Mouse (Mus musculus): ENCODE results near the gene Kcnj9. TPM values are rescaled to one million over a fixed set of nuclear protein-coding genes. Genes with fewer than 3 reads are reported as not detected.

Kcnj9 gene
- polyA plus RNA-seq, 1 experiment from 2014 or later, result not detected

DNA sequence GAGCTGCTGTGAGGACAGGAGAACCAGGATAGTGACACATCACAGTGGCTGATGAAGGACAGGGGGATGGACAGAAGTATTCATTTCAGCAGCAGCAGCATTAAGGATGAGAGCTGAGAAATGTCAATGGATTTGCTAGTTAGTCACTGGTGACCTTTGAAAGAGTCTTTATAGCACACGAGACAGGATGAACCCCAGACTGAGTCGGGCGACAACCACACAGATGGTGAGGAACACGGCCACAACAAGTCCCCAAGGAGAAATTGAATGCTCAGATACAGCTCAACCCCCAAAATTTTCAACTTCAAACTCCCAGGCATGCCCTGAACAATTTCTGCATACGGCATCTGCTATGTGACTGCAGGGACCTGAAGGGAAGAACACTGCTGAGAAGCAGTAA is 42.4 kb downstream of the Kcnj9 start:
- no peaks in the 10 kb centered on the region for H3K27me3 ChIP-seq (ENCODE audit: control insufficient read depth, insufficient read depth, low read length)
- no peaks in the 10 kb centered on the region for H3K9me3 ChIP-seq (ENCODE audit: control insufficient read depth, low read depth, low read length)
- 77% methylated on average over 5 of the region's 5 CpGs for WGBS
- ATAC-seq (ENCODE audit: insufficient number of reproducible peaks, insufficient read depth, low FRiP score, low read depth), result no peak
- H3K9ac ChIP-seq (replicated peaks; ENCODE audit: low read depth, low read length), result no peak overlapping the region
- no peaks in the 10 kb centered on the region for H3K4me1 ChIP-seq (ENCODE audit: control insufficient read depth, insufficient read depth, low read length)
- no peak overlapping the region for H3K4me2 ChIP-seq (replicated peaks; ENCODE audit: low read depth, low read length)
- no peaks in the 10 kb centered on the region for H3K36me3 ChIP-seq (ENCODE audit: control insufficient read depth, insufficient read depth, low read length)
- no peak overlapping the region for H3K4me3 ChIP-seq (ENCODE audit: low read depth, low read length)
- H3K27ac ChIP-seq (ENCODE audit: low read length), result no peak overlapping the region

- H3K27me3 ChIP-seq (ENCODE audit: control insufficient read depth, insufficient read depth, low read length), result no peaks in the 10 kb centered on the region
- H3K4me2 ChIP-seq (replicated peaks; ENCODE audit: low read depth, low read length), result no peak overlapping the region
- WGBS, result 81% methylated on average over 14 of the region's 14 CpGs
- H3K4me1 ChIP-seq (ENCODE audit: control insufficient read depth, insufficient read depth, low read length), result no peaks in the 10 kb centered on the region
- H3K27ac ChIP-seq (ENCODE audit: low read length), result no peak overlapping the region
- ATAC-seq (ENCODE audit: insufficient number of reproducible peaks, insufficient read depth, low FRiP score, low read depth), result no peak
- H3K36me3 ChIP-seq (ENCODE audit: control insufficient read depth, insufficient read depth, low read length), result no peaks in the 10 kb centered on the region
- H3K9ac ChIP-seq (replicated peaks; ENCODE audit: low read depth, low read length), result no peak overlapping the region
- H3K9me3 ChIP-seq (ENCODE audit: control insufficient read depth, low read depth, low read length), result no peaks in the 10 kb centered on the region
- H3K4me3 ChIP-seq (ENCODE audit: low read depth, low read length), result no peak overlapping the region
Observed at GRCm38 (mm10) chr1:172284221-172284620, 44.9 kb downstream of the Kcnj9 start.

- Histone ChIP-seq H3K36me3 (ENCODE audit: control insufficient read depth, insufficient read depth, low read length) (no peaks in the 10 kb centered on the region), H3K27ac (ENCODE audit: low read length) (no peak overlapping the region), H3K4me1 (ENCODE audit: control insufficient read depth, insufficient read depth, low read length) (no peaks in the 10 kb centered on the region), H3K4me3 (ENCODE audit: low read depth, low read length) (no peak overlapping the region), H3K27me3 (ENCODE audit: control insufficient read depth, insufficient read depth, low read length) (no peaks in the 10 kb centered on the region), H3K9me3 (ENCODE audit: control insufficient read depth, low read depth, low read length) (no peaks in the 10 kb centered on the region), H3K9ac (replicated peaks; ENCODE audit: low read depth, low read length) (no peak overlapping the region), H3K4me2 (replicated peaks; ENCODE audit: low read depth, low read length) (no peak overlapping the region)
- ATAC-seq (ENCODE audit: insufficient number of reproducible peaks, insufficient read depth, low FRiP score, low read depth), result no peak
- 91% methylated on average over 6 of the region's 6 CpGs for WGBS
Observed at GRCm38 (mm10) chr1:172283073-172283472, 46.0 kb downstream of the Kcnj9 start.

DNA sequence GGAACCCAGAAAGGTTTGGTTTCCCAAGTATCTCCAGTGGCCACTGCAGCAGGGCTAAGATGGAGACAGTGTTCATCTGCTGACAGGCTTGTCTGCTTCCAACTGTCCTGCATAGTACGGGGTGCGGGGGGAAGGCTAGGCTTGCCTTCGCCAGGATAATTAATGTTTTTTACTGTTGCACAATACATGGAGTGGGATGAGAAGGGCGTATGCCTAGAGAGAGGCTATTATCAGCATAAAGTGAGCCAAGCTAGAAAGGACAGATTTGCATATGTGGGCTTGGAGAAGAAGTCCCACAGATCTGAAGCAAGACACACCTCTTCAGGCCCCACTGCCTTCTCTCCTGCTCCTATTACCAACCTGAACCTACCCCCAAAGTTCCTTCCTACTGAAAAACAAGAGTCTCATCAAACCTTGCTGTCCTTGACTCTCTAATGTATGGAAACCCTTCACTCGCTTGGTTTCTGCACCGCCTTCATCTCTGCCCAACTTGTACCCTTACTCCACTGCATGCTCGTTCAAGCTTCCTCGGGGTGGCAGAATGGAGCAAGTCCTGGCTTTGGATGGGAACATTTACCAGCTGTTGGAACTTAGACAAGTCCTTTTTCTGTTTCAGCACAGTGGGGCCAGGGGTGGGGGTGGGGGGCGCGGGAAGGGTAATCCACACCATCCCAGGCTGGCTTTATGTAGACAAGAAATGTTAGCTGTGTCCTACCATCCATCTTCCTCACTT is 47.4 kb downstream of the Kcnj9 start:
- no peaks in the 10 kb centered on the region for H3K9me3 ChIP-seq (ENCODE audit: control insufficient read depth, low read depth, low read length)
- ATAC-seq (ENCODE audit: insufficient number of reproducible peaks, insufficient read depth, low FRiP score, low read depth), result no peak
- no peaks in the 10 kb centered on the region for H3K27me3 ChIP-seq (ENCODE audit: control insufficient read depth, insufficient read depth, low read length)
- H3K36me3 ChIP-seq (ENCODE audit: control insufficient read depth, insufficient read depth, low read length), result no peaks in the 10 kb centered on the region
- H3K27ac ChIP-seq (ENCODE audit: low read length), result no peak overlapping the region
- H3K4me2 ChIP-seq (replicated peaks; ENCODE audit: low read depth, low read length), result no peak overlapping the region
- no peak overlapping the region for H3K4me3 ChIP-seq (ENCODE audit: low read depth, low read length)
- H3K4me1 ChIP-seq (ENCODE audit: control insufficient read depth, insufficient read depth, low read length), result no peaks in the 10 kb centered on the region
- H3K9ac ChIP-seq (replicated peaks; ENCODE audit: low read depth, low read length), result no peak overlapping the region
- 67% methylated on average over 10 of the region's 10 CpGs for WGBS

DNA sequence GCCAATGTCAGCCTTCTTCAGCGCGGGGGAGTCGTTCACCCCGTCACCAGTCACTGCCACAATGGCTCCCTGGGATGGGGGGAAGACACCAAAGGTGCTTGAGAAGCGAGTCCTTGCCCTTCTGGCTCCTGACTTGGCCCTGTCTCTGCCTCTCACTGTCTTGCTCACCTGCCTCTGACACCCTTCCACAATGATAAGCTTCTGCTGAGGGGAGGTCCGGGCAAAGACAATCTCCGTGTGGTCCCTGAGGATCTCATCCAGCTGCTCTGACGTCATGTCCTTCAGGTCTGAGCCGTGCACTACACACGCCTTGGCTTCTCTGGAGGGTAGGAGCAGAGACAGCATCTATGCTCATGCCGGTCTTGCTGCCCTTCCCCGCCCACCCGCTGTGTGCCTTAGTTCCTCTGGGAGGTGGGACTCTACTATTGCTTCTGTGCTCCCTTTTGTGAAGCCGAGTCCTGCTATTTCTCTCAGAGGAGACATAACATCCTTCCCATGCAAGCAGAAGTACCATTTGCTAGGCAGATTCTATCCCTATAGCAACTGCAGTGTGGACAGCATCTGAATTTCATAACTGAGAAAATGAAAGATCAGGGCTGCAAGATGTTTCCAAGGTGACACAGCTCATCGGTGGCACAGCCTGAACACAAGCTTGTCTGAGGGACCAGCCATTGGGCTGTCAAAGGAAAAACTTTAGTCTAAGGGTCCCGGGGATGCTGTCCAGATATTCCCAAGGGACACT is 49.2 kb downstream of the Kcnj9 start:
- no peak for ATAC-seq (ENCODE audit: insufficient number of reproducible peaks, insufficient read depth, low FRiP score, low read depth)
- 79% methylated on average over 16 of the region's 16 CpGs for whole genome bisulfite sequencing
- Histone ChIP-seq H3K4me3 (ENCODE audit: low read depth, low read length) (no peak overlapping the region), H3K36me3 (ENCODE audit: control insufficient read depth, insufficient read depth, low read length) (no peaks in the 10 kb centered on the region), H3K4me1 (ENCODE audit: control insufficient read depth, insufficient read depth, low read length) (no peaks in the 10 kb centered on the region), H3K9ac (replicated peaks; ENCODE audit: low read depth, low read length) (no peak overlapping the region), H3K27me3 (ENCODE audit: control insufficient read depth, insufficient read depth, low read length) (no peaks in the 10 kb centered on the region), H3K27ac (ENCODE audit: low read length) (no peak overlapping the region), H3K4me2 (replicated peaks; ENCODE audit: low read depth, low read length) (no peak overlapping the region), H3K9me3 (ENCODE audit: control insufficient read depth, low read depth, low read length) (no peaks in the 10 kb centered on the region)

DNA sequence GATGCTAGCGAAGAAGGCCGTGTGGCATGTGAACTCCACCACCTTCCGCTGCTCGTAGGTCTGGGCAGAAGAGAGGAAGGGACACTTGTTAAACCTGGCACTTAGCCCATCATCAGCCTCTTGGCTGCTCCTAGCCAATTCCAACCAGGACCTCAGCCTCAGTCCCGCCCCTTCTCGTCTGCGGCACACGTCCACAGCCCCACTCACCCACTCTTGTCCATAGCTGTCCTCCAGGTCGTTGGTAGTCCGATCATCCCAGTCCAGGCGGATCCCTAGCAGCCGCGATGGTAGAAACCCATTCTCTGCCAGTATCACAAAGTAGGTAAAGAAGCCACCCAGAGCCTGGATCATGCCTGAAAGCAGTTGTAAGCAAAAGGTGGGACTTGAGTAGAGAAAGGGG is 50.8 kb downstream of the Kcnj9 start:
- H3K9me3 ChIP-seq (ENCODE audit: control insufficient read depth, low read depth, low read length), result no peaks in the 10 kb centered on the region
- H3K9ac ChIP-seq (replicated peaks; ENCODE audit: low read depth, low read length), result no peak overlapping the region
- ATAC-seq (ENCODE audit: insufficient number of reproducible peaks, insufficient read depth, low FRiP score, low read depth), result no peak
- no peak overlapping the region for H3K4me3 ChIP-seq (ENCODE audit: low read depth, low read length)
- H3K36me3 ChIP-seq (ENCODE audit: control insufficient read depth, insufficient read depth, low read length), result no peaks in the 10 kb centered on the region
- H3K27me3 ChIP-seq (ENCODE audit: control insufficient read depth, insufficient read depth, low read length), result no peaks in the 10 kb centered on the region
- no peak overlapping the region for H3K4me2 ChIP-seq (replicated peaks; ENCODE audit: low read depth, low read length)
- H3K27ac ChIP-seq (ENCODE audit: low read length), result no peak overlapping the region
- no peaks in the 10 kb centered on the region for H3K4me1 ChIP-seq (ENCODE audit: control insufficient read depth, insufficient read depth, low read length)
- WGBS, result 94% methylated on average over 13 of the region's 13 CpGs

GRCm38 (mm10) chr1:172277172-172277571 is 51.9 kb downstream of the Kcnj9 start:
- no peak overlapping the region for H3K27ac ChIP-seq (ENCODE audit: low read length)
- no peaks in the 10 kb centered on the region for H3K36me3 ChIP-seq (ENCODE audit: control insufficient read depth, insufficient read depth, low read length)
- ATAC-seq (ENCODE audit: insufficient number of reproducible peaks, insufficient read depth, low FRiP score, low read depth), result no peak
- H3K4me3 ChIP-seq (ENCODE audit: low read depth, low read length), result no peak overlapping the region
- H3K9me3 ChIP-seq (ENCODE audit: control insufficient read depth, low read depth, low read length), result no peaks in the 10 kb centered on the region
- no peak overlapping the region for H3K4me2 ChIP-seq (replicated peaks; ENCODE audit: low read depth, low read length)
- H3K4me1 ChIP-seq (ENCODE audit: control insufficient read depth, insufficient read depth, low read length), result no peaks in the 10 kb centered on the region
- no peak overlapping the region for H3K9ac ChIP-seq (replicated peaks; ENCODE audit: low read depth, low read length)
- no peaks in the 10 kb centered on the region for H3K27me3 ChIP-seq (ENCODE audit: control insufficient read depth, insufficient read depth, low read length)
- 69% methylated on average over 3 of the region's 3 CpGs for WGBS

- no peak for ATAC-seq (ENCODE audit: insufficient number of reproducible peaks, insufficient read depth, low FRiP score, low read depth)
- H3K9me3 ChIP-seq (ENCODE audit: control insufficient read depth, low read depth, low read length), result no peaks in the 10 kb centered on the region
- no peaks in the 10 kb centered on the region for H3K4me1 ChIP-seq (ENCODE audit: control insufficient read depth, insufficient read depth, low read length)
- WGBS, result 75% methylated on average over 5 of the region's 5 CpGs
- H3K27me3 ChIP-seq (ENCODE audit: control insufficient read depth, insufficient read depth, low read length), result no peaks in the 10 kb centered on the region
- H3K4me2 ChIP-seq (replicated peaks; ENCODE audit: low read depth, low read length), result no peak overlapping the region
- no peak overlapping the region for H3K9ac ChIP-seq (replicated peaks; ENCODE audit: low read depth, low read length)
- H3K27ac ChIP-seq (ENCODE audit: low read length), result no peak overlapping the region
- no peaks in the 10 kb centered on the region for H3K36me3 ChIP-seq (ENCODE audit: control insufficient read depth, insufficient read depth, low read length)
- no peak overlapping the region for H3K4me3 ChIP-seq (ENCODE audit: low read depth, low read length)
Observed at GRCm38 (mm10) chr1:172274547-172274946, 54.6 kb downstream of the Kcnj9 start.
